Comparison of ENCODE assay signal across 18 mouse cellular contexts in the genomic region with DNA sequence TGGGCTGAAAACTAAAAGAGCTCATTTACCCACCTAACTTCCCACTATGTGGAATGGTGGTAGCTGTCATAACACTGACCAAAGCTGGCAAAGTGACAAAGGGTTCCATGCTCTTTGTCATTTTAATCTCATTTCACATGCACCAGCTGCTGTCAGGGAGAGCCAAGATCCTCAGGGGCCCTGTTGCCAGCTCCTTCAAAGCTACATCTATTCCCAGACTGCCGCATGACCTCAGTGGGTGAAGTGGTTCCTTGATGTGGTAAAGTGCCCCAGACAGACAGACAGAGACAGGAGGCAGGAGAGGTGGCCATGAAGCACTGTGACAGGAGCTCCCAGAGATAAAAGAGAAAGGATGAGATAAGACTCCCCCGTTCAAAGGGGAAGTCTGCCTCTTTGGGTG. TPM values are rescaled to one million over a fixed set of nuclear protein-coding genes. Genes with fewer than 3 reads are reported as not detected.
DNase-seq lines count a peak whose midpoint lies in the region; ATAC-seq lines count a peak whose summit lies in the region.
"Had no signal": no experiment of that assay in that cellular context is flagged by ENCODE, and none has a peak within 500 bp of the region (broad histone marks: within the 10 kb centered on the region; RNA-seq: fewer than 3 reads in every experiment).

No protein-coding gene starts in this region.

- H3K4me1 ChIP-seq in heart, embryonic 16.5 days (ENCODE audit: control insufficient read depth, insufficient read depth, low read length): peaks cover 49% of the 10 kb centered on the region

- H3K4me2 ChIP-seq in heart, embryonic 16.5 days (ENCODE audit: low read depth, low read length): peak overlapping the region; percentile 20; the same call in 1 of the 2 replicates
- H3K4me2 ChIP-seq: liver, embryonic 13.5 days had no signal

- no peak overlapping the region for H3K9ac ChIP-seq in heart, embryonic 16.5 days (ENCODE audit: low read length)
- H3K9ac ChIP-seq: liver, embryonic 13.5 days had no signal

- H3K36me3 ChIP-seq in heart, embryonic 16.5 days (ENCODE audit: control insufficient read depth, insufficient read depth): no peaks in the 10 kb centered on the region
- H3K36me3 ChIP-seq: liver, embryonic 13.5 days had no signal

- no peaks in the 10 kb centered on the region for H3K27me3 ChIP-seq in heart, embryonic 16.5 days (ENCODE audit: control insufficient read depth, insufficient read depth, low read length)
- H3K27me3 ChIP-seq: liver, embryonic 13.5 days had no signal

- ATAC-seq in heart, embryonic 16.5 days (replicated peaks; ENCODE audit: extremely low read depth, insufficient read depth, low FRiP score): peak; percentile 68
- no peak for ATAC-seq in erythroblast, adult 5-6 weeks (replicated peaks; ENCODE audit: low FRiP score, poor library complexity, severe bottlenecking)

- DNase-seq in heart, adult 11 months: peak; percentile 94
- no peak for DNase-seq in heart, postnatal 36 days
- peak; percentile 24 for DNase-seq in thymus, postnatal 0 days (ENCODE audit: low spot score)
- no peak for DNase-seq in thymus, postnatal 10 days (ENCODE audit: low spot score in 2 of 2)
- DNase-seq in c-Kit-positive CD71-positive TER-119-positive erythroid progenitor cells, embryonic 14.5 days (ENCODE audit: low spot score): no peak
- DNase-seq in kidney, postnatal 36 days: no peak
- DNase-seq: cerebellum, adult 18-20 months; kidney, postnatal 10 days; liver, embryonic 13.5 days; lung, postnatal 14 days had no signal

- H3K9me3 ChIP-seq in heart, embryonic 16.5 days (replicated peaks; ENCODE audit: control insufficient read depth, low read length): no peaks in the 10 kb centered on the region
- H3K9me3 ChIP-seq: liver, embryonic 13.5 days had no signal

- peak overlapping the region; percentile 5 for H3K27ac ChIP-seq in heart, embryonic 16.5 days (ENCODE audit: low read length)
- H3K27ac ChIP-seq: liver, embryonic 13.5 days had no signal

- intact Hi-C loops in heart, postnatal 36 days (cut with DNase I): loop anchor here (5.0 kb wide), 1 partner anchor 123 kb away; no protein-coding TSS in a partner anchor

- WGBS in heart, embryonic 16.5 days: 13% methylated on average over 2 of the region's 2 CpGs

- H3K4me3 ChIP-seq in heart, embryonic 16.5 days (ENCODE audit: low read length): no peak overlapping the region
- H3K4me3 ChIP-seq: liver, embryonic 13.5 days had no signal

RNA-seq across cellular contexts. Expression of a gene that starts 49.9 kb away (rescaled TPM):
- total RNA-seq in heart, postnatal 36 days (2021): not detected
- polyA plus RNA-seq in thymus, postnatal 0 days (2015; fragmentation: Nextera tagmentation; extraction: Ambion mirVana): 2.8 and 3.9 TPM in 2 replicates
- polyA plus RNA-seq in heart, embryonic 16.5 days (2015; fragmentation: Nextera tagmentation; extraction: Ambion mirVana): 0.09 and 0.53 TPM in 2 replicates
- total RNA-seq in erythroblast, adult 5-6 weeks (2015; ENCODE audit: low replicate concordance): not detected in 2 replicates
- total RNA-seq in erythroblast, adult 5-6 weeks (2017; ENCODE audit: low replicate concordance): not detected in 2 replicates
- total RNA-seq: layer of hippocampus, postnatal 10 days; left cerebral cortex, postnatal 14 days; monocyte, adult 5-6 weeks; neutrophil, adult 5-6 weeks had no signal
- polyA plus RNA-seq: C2C12; frontal cortex, adult 2 months had no signal

Comparison
In these comparisons a context has a peak if more than half of its experiments do, and no peak if none do; other contexts are left out.
1. DNase-seq: peak in heart, adult 11 months (single experiment) and thymus, postnatal 0 days (single experiment); none in heart, postnatal 36 days (0 of 2), thymus, postnatal 10 days (0 of 2), c-Kit-positive CD71-positive TER-119-positive erythroid progenitor cells, embryonic 14.5 days (single experiment) and kidney, postnatal 36 days (0 of 2).